In the genomic region with DNA sequence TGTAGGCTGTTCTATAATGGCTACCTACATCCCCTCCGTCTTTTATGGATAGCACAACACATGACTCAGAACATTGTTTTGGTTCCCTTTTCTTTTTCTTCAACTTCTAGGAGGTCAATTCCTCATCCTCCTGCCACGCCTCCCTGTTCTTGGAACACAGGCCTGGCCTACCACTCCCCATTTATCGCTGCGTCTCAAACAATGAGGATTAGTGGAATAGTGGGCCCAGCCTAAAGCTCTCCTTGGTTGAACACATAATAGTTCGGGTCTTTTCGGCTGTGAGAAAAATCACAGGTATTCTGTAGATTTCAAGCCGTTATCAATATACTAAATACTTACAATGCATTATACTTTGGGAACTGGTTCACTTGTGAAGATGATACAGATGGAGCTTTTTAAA, we compare ENCODE assay signal across 9 mouse cellular contexts. TPM values are rescaled to one million over a fixed set of nuclear protein-coding genes. Genes with fewer than 3 reads are reported as not detected.
A peak's percentile ranks its signal among the peaks of the same experiment; 100 is the strongest.
DNase-seq lines count a peak whose midpoint lies in the region; ATAC-seq and TF ChIP-seq lines count a peak whose summit lies in the region.
"Had no signal": no experiment of that assay in that cellular context is flagged by ENCODE, and none has a peak within 500 bp of the region (broad histone marks: within the 10 kb centered on the region; RNA-seq: fewer than 3 reads in every experiment).

No protein-coding gene starts in this region.

- no peak for DNase-seq in intestine, embryonic 14.5 days (ENCODE audit: low spot score)
- DNase-seq in cerebellum, adult 11-12 months: no peak
- no peak for DNase-seq in right cerebral cortex, postnatal 25 days
- no peak for DNase-seq in kidney, postnatal 36 days

- no peak overlapping the region for H3K4me3 ChIP-seq in intestine, embryonic 14.5 days (ENCODE audit: low read depth, low read length)
- H3K4me3 ChIP-seq in intestine, postnatal 0 days (ENCODE audit: low read depth, low read length): no peak overlapping the region
- peak overlapping the region; percentile 99 for H3K4me3 ChIP-seq in cortical plate, adult 2 months (ENCODE audit: insufficient read depth, low read length)
- peak overlapping the region; percentile 98 for H3K4me3 ChIP-seq in midbrain, embryonic 13.5 days (replicated peaks)

- H3K27ac ChIP-seq in intestine, embryonic 14.5 days (ENCODE audit: low read depth): no peak overlapping the region
- H3K27ac ChIP-seq in intestine, postnatal 0 days (ENCODE audit: low read depth, low read length): no peak overlapping the region
- no peak overlapping the region for H3K27ac ChIP-seq in cortical plate, adult 2 months (ENCODE audit: insufficient read depth, low read length)
- H3K27ac ChIP-seq in midbrain, embryonic 13.5 days: peak overlapping the region; percentile 99

- no peaks in the 10 kb centered on the region for H3K36me3 ChIP-seq in intestine, embryonic 14.5 days (ENCODE audit: control insufficient read depth, insufficient read depth, low read length)
- no peaks in the 10 kb centered on the region for H3K36me3 ChIP-seq in intestine, postnatal 0 days (ENCODE audit: control insufficient read depth, insufficient read depth)
- no peaks in the 10 kb centered on the region for H3K36me3 ChIP-seq in midbrain, embryonic 13.5 days

- H3K4me1 ChIP-seq in intestine, embryonic 14.5 days (replicated peaks; ENCODE audit: control insufficient read depth, insufficient read depth, low read length): 0 out of 2 replicates have a peak, but pooled peaks cover 6% of the 10 kb centered on the region
- no peaks in the 10 kb centered on the region for H3K4me1 ChIP-seq in intestine, postnatal 0 days (replicated peaks; ENCODE audit: control insufficient read depth, insufficient read depth, low read length)
- peaks cover 3% of the 10 kb centered on the region; the same call in 1 of the 2 replicates for H3K4me1 ChIP-seq in cortical plate, adult 2 months (ENCODE audit: control insufficient read depth, insufficient read depth, low read length)
- H3K4me1 ChIP-seq in midbrain, embryonic 13.5 days (replicated peaks): peaks cover 33% of the 10 kb centered on the region

- no peaks in the 10 kb centered on the region for H3K27me3 ChIP-seq in intestine, embryonic 14.5 days (replicated peaks; ENCODE audit: control insufficient read depth, insufficient read depth, low read length)
- no peaks in the 10 kb centered on the region for H3K27me3 ChIP-seq in intestine, postnatal 0 days (replicated peaks; ENCODE audit: control insufficient read depth, insufficient read depth, low read length)
- H3K27me3 ChIP-seq in midbrain, embryonic 13.5 days: no peaks in the 10 kb centered on the region

- 73% methylated on average over 7 of the region's 7 CpGs for WGBS in intestine, embryonic 14.5 days
- 62% methylated on average over 7 of the region's 7 CpGs for WGBS in intestine, postnatal 0 days
- WGBS in midbrain, embryonic 13.5 days: 17% methylated on average over 7 of the region's 7 CpGs

- TF ChIP-seq CTCF in intestine, postnatal 0 days (IDR thresholded peaks at IDR 0.05; ENCODE audit: low read depth): no peak
- no peak for TF ChIP-seq CTCF in cortical plate, adult 2 months (IDR thresholded peaks at IDR 0.05; ENCODE audit: extremely low read depth, insufficient read depth, low read length)

- no peak for TF ChIP-seq POLR2A in cortical plate, adult 2 months (IDR thresholded peaks at IDR 0.05; ENCODE audit: extremely low read depth, insufficient read depth, low read length)

- no peak overlapping the region for H3K9ac ChIP-seq in intestine, embryonic 14.5 days (ENCODE audit: low read length)
- H3K9ac ChIP-seq in intestine, postnatal 0 days (ENCODE audit: low read depth, low read length): no peak overlapping the region
- H3K9ac ChIP-seq in midbrain, embryonic 13.5 days (replicated peaks): peak overlapping the region; percentile 96

- no peak for ATAC-seq in intestine, embryonic 14.5 days (replicated peaks; ENCODE audit: low FRiP score, low TSS enrichment, low read depth)
- ATAC-seq in intestine, postnatal 0 days: no peak
- ATAC-seq in granulocyte monocyte progenitor cell, adult 5-6 weeks (replicated peaks; ENCODE audit: poor library complexity, severe bottlenecking): peak; percentile 38
- no peak for ATAC-seq in midbrain, embryonic 13.5 days

- H3K4me2 ChIP-seq in intestine, embryonic 14.5 days (ENCODE audit: low read length): peak overlapping the region; percentile 98
- H3K4me2 ChIP-seq in intestine, postnatal 0 days (replicated peaks; ENCODE audit: low read depth): no peak overlapping the region
- H3K4me2 ChIP-seq in midbrain, embryonic 13.5 days (replicated peaks): peak overlapping the region; percentile 94

- H3K9me3 ChIP-seq in intestine, embryonic 14.5 days (ENCODE audit: control insufficient read depth, low read length): no peaks in the 10 kb centered on the region
- no peaks in the 10 kb centered on the region for H3K9me3 ChIP-seq in intestine, postnatal 0 days (ENCODE audit: control insufficient read depth)
- H3K9me3 ChIP-seq in midbrain, embryonic 13.5 days: no peaks in the 10 kb centered on the region

RNA-seq across cellular contexts. Expression of a gene that starts 1.8 kb away (rescaled TPM):
- polyA plus RNA-seq in intestine, embryonic 14.5 days (2014; fragmentation: Nextera tagmentation; extraction: Ambion mirVana): 75.1 and 86.2 TPM in 2 replicates
- 67.1 and 80.7 TPM in 2 replicates for polyA plus RNA-seq in intestine, postnatal 0 days (2015; fragmentation: Nextera tagmentation; extraction: Ambion mirVana)
- 73.9 and 77.3 TPM in 2 replicates for polyA plus RNA-seq in cortical plate, adult 2 months (2012; rRNA removed)
- total RNA-seq in granulocyte monocyte progenitor cell, adult 5-6 weeks (2014; fragmentation: Nextera tagmentation): 2.4 and 3.9 TPM in 2 replicates
- total RNA-seq in granulocyte monocyte progenitor cell, adult 5-6 weeks (2017): 3.4 and 3.8 TPM in 2 replicates
- polyA plus RNA-seq in midbrain, embryonic 13.5 days (2015; fragmentation: Nextera tagmentation; extraction: Ambion mirVana): 158 and 165 TPM in 2 replicates

RNA-seq across cellular contexts. Expression of a gene that starts 3.0 kb away (rescaled TPM):
- polyA plus RNA-seq in intestine, embryonic 14.5 days (2014; fragmentation: Nextera tagmentation; extraction: Ambion mirVana): 3.4 and 5.2 TPM in 2 replicates
- 1.1 and 1.4 TPM in 2 replicates for polyA plus RNA-seq in intestine, postnatal 0 days (2015; fragmentation: Nextera tagmentation; extraction: Ambion mirVana)
- 15.6 and 16.9 TPM in 2 replicates for polyA plus RNA-seq in cortical plate, adult 2 months (2012; rRNA removed)
- not detected in 2 replicates for total RNA-seq in granulocyte monocyte progenitor cell, adult 5-6 weeks (2014; fragmentation: Nextera tagmentation)
- total RNA-seq in granulocyte monocyte progenitor cell, adult 5-6 weeks (2017): not detected in 2 replicates
- 16.3 and 20.6 TPM in 2 replicates for polyA plus RNA-seq in midbrain, embryonic 13.5 days (2015; fragmentation: Nextera tagmentation; extraction: Ambion mirVana)
- total RNA-seq: megakaryocyte-erythroid progenitor cell, adult 5-6 weeks had no signal

Comparison
In these comparisons a context has a peak if more than half of its experiments do, and no peak if none do; other contexts are left out.
1. H3K4me3 ChIP-seq: peak in cortical plate, adult 2 months (single experiment) and midbrain, embryonic 13.5 days (single experiment); none in intestine, embryonic 14.5 days (single experiment) and intestine, postnatal 0 days (single experiment).